Mouse (Mus musculus) mature B cell (primary cell): ENCODE measurements around the gene Tacc3.

Source experiments
- in situ Hi-C: fragments of 300-500 bp; cut with MboI; formaldehyde crosslinking; loops from 2 replicates; pipeline ENCODE4 v1.14.3; 2019

Gene Tacc3

DNA sequence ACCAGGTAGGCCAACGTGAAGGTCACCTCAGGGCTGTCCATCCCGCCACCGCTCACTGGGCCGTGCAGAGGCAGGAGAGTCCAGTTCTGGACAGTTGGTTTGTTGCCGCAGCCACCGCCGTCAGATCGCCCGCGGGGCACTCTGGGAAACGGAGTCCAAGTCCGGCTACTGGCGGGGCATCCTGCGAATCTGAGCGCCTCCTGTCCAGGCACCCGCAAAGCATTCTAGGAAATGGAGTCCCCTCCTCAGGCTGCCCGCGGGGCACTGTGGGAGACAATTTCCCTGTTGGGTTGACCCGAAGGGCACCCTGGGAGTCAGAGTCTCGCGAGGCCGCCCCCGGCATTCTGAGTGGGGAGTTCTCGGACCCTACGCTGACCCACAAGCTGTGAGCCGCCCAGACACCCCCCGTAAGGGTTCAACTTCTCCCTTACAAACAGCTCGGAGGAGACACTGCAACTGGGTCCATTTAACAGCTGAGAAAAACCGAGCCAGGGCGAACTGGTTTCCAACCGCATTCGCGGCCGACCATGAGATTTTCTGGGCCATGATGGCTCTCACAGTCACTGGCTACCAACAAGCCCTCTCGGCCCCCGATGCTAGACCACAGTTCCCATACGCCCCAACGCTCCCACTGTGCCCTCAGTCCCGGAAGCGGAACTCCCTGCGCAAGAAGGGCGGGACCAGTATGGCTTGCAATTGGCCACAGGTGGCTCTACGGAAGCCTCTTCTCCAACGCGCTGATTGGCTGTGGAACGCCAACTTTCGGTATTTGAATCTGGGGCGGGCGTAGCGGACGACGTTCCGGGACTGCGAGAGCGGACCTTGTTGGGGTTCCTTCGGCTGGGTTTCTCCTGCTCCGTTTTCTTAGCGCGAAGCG is at the start of gene Tacc3, which contains the start of gene Tmem129:
Tacc3 (plus strand) TSS at position 342 of the 877 bp plus-strand sequence.
Tmem129 (minus strand) TSS at position 630 of the 877 bp plus-strand sequence.
- in situ Hi-C loops = no loop called here

DNA sequence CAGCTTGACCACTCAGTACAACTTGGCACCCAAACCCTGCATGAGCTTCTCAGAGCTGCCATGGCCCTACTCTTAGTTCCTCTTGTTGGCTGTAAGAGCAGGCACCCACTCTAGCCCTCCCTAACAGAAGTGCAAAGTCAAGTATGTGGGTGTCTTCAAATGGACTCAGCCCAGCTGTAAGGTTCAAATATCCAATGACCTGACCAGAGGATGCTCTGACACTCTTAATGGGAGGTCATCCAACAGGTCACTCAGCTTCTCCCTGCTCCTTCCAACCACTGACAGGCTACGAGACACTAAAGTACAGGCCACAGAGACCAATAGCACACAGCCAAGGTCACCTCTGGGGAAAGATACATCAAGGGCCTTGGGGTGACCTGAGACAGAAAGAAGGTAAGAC is 48.7 kb upstream of the Tacc3 start:
- in situ Hi-C loops = no loop called here

DNA sequence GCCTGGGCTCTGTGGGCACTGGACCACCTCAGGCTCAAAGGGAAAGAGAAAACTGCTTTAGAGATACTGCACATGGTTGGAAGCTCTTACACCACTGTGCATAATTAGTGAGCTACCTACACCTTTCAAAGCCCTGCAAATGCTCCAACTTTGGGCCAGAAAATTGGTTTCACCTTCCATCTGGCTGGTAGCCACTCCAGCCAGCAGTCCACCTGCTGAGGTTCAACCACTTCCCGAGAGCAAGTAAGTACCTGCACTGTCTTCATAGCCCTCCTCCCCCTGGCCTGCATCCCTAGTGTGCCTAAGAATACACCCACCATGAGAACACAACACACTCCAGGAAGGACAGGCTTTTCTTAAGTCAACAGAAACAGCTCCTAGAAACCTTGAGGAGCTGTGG is 46.1 kb upstream of the Tacc3 start:
- in situ Hi-C loops = no loop called here

DNA sequence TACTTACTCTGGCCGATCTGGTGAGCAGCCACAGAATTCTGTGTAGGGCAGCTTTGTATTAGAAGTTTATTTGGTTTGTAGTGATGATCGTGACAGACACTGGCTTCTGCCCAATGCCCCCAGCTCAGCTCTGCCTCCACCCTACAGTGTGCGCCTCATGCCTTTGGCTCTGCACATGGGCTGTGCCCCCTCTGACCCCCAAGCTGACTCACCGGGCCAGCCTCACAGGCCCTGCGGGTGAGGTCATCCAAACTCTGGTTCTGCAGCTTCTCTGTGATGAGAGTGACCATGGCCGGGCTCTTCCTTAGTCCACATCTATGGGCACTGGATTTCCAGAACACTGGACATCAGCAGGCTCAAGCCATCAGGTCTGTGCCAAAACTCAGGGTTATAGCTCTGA is 43.5 kb upstream of the Tacc3 start:
- in situ Hi-C loops = no loop called here

DNA sequence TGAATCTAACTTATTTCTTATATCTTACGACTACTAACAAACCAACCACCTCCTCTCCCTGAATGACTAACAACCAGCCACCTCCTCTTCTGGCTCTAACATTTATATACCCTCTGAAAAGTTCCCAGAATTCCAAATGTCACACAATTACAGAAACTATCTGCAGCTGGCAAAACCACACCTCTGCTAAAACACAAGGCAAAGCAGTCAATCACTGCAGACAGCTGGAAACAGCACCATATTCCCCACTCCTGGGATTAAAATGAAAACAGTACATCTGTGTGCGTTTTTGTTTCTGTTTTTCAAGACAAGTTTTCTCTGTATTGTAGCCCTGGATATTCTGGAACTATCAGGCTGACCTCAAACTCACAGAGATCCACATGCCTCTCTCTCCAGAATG is 35.3 kb upstream of the Tacc3 start:
- in situ Hi-C loops = no loop called here

DNA sequence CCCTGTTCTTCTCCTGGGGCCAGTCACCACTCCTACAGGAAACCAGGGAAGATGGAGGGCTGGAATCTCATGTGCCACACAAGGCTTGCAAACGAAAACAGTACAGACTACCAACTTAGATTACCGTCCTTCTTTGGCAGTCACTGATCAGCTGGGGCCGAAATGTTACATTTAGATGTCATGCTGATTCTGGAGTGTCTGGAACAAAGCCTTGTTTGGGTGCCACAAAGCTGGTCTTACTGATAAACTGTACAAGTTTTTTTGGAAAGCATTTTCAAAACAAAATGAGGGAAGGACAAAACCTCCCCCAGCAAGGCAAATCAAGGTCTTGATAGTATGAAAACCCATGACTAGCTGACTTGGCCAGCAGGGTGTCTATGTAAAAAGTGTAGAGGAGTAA is 34.2 kb upstream of the Tacc3 start:
- in situ Hi-C loops = no loop called here

DNA sequence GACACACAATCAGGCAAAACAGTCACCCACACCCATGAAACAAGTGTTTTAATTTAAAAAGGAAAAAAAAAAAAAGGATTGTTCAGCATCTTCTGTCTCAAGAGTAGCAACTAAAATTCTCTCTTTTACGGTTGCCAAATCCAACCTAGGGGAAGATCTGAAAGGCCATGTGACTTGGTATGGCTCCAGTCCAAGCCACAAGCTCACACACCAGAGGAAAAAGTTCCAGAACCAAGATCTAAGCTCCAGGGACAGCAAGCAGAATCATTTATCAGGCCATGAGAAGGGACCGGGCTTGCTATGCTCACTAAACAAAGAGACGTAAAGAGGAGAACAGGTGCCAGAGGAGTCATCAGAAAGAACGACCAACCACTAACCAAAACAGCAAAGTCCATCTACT is 30.0 kb upstream of the Tacc3 start:
- in situ Hi-C loops = loop anchor here (25.0 kb wide), 1 partner anchor 1034 kb away; the partner anchor contains the start of genes Grk4 and Nop14

DNA sequence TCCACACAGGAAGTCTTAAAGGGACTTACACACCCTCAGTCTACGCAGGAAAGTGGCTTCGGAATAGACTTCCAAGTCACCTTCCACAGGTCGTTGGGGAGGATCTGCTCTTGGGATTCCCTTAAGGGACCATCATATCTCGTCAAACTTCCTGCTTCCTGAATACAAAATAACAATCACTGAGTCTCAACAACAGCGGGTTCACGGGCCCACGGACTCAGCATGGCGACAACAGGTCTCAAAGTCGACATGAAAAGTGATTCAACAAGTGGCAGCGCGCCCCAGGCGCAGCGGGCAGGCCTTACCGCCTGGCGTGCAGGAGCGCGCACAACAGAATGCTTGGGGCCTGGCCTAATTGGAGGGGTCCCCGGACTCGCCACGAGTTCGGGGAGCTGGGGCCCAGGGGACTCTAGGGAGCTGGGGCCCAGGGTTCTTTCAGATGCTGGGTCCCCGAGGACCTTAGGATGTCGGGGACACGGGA is 29.1 kb upstream of the Tacc3 start:
- in situ Hi-C loops = loop anchor here (25.0 kb wide), 1 partner anchor 1033 kb away; the partner anchor contains the start of genes Grk4 and Nop14

DNA sequence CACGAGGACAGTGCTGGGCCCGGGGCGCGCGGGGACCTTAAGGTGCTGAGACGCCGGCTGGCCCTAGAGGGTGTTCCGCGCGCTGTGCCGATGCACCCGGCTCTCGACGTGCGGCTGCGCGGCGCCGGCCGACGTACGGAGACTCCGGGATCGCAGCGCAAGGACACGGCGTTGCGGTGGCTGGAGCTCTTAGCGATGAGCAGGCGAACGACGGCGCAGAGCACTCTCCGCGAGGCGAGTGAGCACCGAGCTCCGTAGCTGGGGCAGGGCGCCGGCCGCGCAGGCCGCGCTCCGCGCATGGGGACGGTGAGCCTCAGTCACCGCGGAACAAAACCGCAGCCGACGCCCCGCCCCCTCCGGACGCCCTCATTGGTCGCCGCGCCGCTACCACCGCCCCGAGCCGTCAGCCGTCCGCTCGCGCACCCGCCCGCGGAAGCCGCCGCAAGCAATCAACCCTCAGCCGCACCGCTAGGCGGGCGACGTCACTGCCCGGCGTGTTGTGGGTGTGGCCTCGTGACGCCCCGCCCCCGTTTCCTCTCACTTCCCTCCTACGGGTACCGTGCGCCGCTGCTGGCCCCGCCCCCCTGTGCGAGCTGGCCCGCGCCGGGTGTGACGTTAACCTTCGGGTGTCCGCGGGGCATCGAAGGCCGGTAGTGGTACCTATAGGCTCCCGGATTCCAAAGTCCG is 28.5 kb upstream of the Tacc3 start, which contains the start of the genes Fam53a and Gm9903:
Fam53a (minus strand) TSS at position 335 of the 687 bp plus-strand sequence.
Gm9903 (plus strand) TSS at position 625 of the 687 bp plus-strand sequence.
- in situ Hi-C loops = loop anchor here (25.0 kb wide), 1 partner anchor 1033 kb away; the partner anchor contains the start of genes Grk4 and Nop14

DNA sequence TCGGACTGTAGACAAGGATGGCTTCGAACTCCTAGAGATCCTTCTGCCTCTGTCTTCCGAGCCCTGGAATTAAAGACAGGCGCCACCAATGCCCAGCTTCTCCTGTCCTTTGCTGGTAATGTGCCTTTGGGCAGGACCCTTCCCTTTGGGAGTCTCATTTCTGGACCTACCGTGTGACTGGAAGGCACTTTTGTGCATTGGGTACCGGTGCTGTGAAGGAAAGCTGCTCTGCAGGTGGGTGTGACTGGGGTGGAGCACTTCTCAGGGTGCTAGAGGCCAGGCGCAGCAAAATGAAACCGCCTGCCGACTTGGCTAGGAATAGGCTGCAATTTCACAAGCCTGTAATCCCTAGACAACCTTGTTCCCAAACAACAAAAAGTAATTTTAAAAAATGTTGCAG is 27.9 kb upstream of the Tacc3 start:
- in situ Hi-C loops = loop anchor here (25.0 kb wide), 1 partner anchor 1032 kb away; the partner anchor contains the start of genes Grk4 and Nop14

DNA sequence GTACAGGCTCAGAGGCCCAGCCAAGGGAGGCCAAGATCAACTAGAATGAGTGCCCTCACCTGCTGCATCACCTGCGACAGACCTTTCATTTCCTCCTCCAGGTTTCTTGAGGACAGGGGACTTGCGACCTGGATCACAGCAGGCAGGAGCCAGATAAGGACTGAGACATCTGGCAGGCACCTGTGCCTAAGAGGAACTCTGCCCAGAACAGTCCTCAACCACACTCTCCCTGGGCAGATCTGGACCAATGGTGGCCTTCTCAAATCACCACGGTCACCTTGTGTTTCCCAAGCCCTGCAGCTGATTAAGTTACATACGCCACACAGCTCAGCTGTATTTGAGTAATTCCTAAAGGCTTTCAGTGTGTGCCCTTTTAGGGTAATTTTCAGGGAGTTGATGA is 27.3 kb upstream of the Tacc3 start:
- in situ Hi-C loops = loop anchor here (25.0 kb wide), 1 partner anchor 1032 kb away; the partner anchor contains the start of genes Grk4 and Nop14

DNA sequence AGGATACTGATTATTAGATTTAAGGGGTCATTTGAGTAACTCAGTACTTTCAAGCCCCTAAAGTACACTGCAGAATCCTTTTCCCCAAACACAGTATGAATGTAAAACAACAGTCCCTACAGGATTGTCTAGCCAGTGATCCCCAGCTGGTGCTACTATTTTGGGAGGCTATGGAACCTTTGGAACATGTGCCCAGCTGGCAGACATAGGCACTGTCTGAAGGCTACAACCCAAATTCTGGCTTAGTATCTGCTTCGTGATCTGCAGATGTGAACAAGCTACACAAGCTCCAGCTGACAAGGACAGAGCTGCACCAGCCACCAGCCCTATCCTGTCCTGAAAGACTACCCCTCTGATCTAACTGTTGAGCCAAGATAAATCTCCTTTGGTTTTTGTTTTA is 25.4 kb upstream of the Tacc3 start:
- in situ Hi-C loops = loop anchor here (25.0 kb wide), 1 partner anchor 1030 kb away; the partner anchor contains the start of genes Grk4 and Nop14

DNA sequence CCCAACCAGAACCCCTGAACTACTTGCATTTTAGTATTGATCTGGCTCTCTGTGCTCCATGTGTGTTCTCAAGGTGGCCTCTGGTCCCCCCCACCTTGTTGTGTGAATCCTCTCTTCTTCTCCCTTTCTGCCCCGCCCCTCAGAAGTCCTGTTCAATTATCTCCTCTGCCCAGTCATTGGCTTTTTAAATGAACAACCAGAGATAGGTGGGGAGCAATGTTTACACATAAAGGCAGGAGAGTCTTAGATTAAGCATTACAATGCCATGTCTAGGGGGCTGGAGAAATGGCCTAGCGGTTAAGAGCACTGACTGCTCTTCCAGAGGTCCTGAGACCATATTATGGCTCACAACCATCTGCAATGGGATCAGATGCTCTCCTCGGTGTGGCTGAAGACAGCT is 22.6 kb upstream of the Tacc3 start:
- in situ Hi-C loops = loop anchor here (25.0 kb wide), 1 partner anchor 1027 kb away; the partner anchor contains the start of genes Grk4 and Nop14

DNA sequence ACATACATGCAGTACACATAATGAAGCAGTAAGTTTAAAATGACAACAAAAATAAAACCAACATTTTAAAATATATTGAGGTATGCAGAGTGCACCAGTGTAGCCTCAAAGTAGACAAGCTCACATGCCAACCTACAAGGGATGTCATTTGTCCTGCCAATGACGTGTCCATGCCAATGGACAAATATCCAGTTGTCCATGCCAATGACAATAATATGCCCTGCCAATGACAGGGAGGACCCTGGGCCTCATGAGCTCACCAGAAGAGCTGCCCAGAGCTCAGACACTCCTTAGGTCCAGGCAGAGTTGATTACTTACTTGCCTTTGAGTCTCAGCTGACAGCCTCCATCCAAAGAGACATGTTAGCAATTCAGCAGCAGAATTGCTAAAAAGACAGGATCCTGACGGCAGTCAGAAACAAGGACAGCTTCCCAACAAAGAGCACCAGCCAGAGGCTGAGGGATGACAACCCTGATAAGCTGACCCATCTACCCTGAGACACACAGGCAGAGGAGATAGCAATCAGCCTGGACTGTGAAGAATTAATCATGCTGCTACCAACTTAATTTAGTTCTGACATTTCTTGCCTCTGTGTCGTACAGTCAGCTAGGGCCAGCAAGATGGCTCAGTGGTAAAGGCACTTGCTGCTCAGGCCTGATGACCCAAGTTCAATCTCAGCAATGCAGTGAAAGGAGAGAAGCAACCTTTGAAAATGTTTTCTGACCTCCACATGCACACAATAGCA is 20.1 kb upstream of the Tacc3 start:
- in situ Hi-C loops = loop anchor here (25.0 kb wide), 1 partner anchor 1025 kb away; the partner anchor contains the start of genes Grk4 and Nop14

DNA sequence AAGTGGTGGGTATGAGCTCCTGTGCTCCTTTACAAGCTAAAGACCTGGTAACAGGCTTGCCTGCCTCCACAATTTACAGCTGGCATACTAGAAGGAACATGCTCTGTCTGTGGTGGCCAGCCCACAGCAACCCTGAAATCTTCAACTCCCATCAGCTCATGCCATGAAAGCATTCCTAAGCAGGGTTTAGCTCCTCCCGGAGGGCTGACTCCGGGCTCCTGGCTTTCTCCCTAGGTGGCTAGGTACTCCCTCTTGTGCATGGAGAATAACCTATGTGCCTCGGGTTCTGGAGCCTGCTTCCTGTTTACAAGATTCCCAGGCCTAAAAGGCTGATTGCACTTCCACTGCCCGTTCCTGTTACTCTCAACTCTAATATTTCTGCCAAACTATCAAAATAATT is 19.1 kb upstream of the Tacc3 start:
- in situ Hi-C loops = loop anchor here (25.0 kb wide), 1 partner anchor 1023 kb away; the partner anchor contains the start of genes Grk4 and Nop14

DNA sequence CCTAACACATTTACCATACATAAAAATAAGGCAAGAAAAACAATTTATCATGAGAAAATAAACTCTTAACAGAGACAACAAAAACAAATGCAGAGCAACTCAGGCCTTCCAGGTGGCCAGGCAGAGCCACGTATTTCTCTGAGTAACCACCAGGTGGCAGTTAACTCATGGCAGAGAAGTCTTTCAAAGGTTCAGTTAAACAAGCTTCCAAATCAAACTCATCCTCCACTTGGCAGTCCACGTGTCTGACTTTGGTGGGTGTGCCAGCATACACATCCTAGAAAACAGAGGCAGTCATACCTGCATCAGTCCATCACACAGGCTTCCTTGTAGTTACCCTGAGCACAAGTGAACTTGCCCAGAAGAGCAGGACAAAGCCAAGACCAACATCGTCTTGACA is 17.3 kb upstream of the Tacc3 start:
- in situ Hi-C loops = loop anchor here (25.0 kb wide), 1 partner anchor 1022 kb away; the partner anchor contains the start of genes Grk4 and Nop14

DNA sequence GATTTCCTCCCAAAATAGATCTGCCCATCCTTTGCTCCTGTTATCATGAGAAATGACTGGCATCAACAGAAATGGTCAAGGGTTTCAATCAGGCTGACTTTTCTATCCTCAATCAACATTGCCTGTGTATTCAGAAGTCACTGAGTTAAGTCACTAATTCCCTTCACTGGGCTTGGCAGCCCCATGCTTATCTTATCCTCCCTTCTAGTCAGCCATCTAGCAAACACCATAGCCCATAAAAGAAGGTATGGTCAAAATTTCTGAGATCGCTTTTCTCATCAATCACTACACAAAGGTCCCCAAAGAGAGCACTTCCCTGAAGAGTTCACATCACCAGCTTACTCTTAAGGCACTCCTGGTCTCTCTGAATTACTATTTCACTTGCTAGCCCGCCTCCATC is 6.9 kb upstream of the Tacc3 start:
- in situ Hi-C loops = no loop called here

DNA sequence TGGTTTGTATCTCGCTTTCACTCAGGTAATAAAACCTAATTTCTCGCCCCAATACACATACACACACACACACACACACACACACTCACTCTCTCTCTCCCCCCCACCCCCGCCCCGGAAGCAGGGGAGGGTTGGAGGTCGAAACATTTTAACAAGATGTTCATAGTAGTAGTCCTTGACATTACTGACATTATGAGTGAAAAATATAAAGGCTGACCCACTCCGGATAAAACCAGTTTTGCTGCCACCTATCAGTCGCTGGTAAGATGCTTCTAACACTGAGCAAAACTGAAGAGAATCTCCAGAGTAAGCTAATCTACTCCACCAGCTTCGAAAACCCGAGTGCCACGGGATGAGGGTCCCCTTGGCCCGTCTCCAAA is 6.4 kb upstream of the Tacc3 start:
- in situ Hi-C loops = no loop called here

DNA sequence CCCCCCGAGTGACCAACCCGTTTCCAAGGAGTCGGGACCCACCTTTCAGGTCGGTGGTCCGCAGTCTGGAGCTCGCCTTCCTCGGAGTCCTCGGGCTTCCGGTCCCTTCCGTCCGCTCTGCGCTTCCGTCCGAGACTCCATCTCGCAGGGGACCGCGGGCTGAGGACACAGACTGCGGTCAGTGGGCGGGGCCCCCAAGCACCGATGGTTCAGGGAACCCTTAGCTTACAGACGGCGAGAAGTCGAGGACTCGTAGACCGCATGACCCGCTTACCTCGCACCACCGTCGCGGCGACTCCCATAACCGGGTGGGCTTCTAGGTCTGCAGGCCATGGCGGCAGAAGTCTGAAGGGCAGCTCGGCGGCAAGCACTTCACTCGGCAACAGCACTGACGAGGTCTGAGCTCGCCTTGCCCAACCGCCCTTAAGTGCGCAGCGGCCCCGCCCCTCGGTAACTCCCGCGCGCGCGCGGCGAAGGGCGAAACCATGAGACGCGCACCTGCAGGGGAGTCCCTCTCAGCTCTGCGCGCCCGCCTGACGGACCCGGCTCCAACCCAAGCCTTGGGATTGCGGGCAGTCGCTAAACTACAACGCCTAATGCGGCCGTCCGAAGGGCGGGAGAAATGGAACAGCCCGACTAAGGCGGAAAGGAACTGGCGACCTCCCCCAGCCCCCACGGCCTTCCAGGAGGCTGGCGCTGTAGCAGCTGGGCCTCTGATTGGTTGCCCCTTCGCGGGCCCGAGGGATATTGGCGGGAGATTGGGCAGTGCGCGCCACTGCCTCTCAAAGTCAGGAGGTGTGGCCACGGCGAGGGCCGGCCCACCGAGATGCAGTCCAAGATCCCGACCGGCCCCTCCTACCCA is 5.8 kb upstream of the Tacc3 start, which contains the start of gene Slbp:
Slbp (minus strand) TSS at position 654 of the 862 bp plus-strand sequence.
- in situ Hi-C loops = no loop called here

DNA sequence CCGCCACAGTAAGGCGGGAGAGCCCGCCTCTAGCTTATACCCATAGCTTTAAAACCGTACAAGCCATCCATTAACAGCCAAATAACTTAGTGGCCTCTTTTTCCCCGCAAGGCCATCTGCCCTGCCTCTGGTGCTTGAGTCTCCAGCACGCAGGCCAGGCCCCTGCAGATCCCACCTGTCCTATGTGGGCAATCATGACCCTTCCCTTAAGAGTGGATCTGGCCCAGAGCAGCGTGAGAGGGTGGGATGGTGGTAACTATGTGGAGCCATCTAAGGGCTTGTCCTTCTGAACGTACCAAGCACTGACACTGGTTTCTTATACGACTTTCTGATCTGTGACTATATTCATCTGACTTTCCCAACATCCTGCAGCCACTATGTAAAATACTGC is 5.2 kb upstream of the Tacc3 start:
- in situ Hi-C loops = no loop called here
